Mouse (Mus musculus) heart, postnatal 25 days (tissue): ENCODE data around the gene Amacr. TPM values are rescaled to one million over a fixed set of nuclear protein-coding genes. Genes with fewer than 3 reads are reported as not detected.

Source experiments
- DNase-seq: peaks from one replicate; pipeline ENCODE4 v3.0.0; 2022; ENCODE audit warnings: low spot score
- intact Hi-C: fragments of 180-260 bp; cut with DNase I; formaldehyde crosslinking; loops from one replicate; pipeline ENCODE4 v1.15.1; 2025
- total RNA-seq, 2 experiments: library from RNA; stranded (reverse); gene quantifications; 2 replicates each; pipeline ENCODE4 v1.2.3; 2021

Gene Amacr
- total RNA-seq: 10 to 100 TPM; 31.2 to 32.7 TPM

GRCm38 (mm10) chr15:10981377-10982063 is at the start of gene Amacr:
TSS of gene Amacr (plus strand) at chr15:10981756.
- DNase-seq: peak; percentile 81

GRCm38 (mm10) chr15:10933930-10934329 is 47.6 kb upstream of the Amacr start:
- intact Hi-C loops: no loop called here
- DNase-seq: no peak

More at GRCm38 (mm10) chr15:10981377-10982063, at the start of gene Amacr:
- intact Hi-C loops: loop anchor here (5.0 to 10.0 kb wide), 2 partner anchors 59 to 497 kb away; partner anchors contain the start of genes Brix1 and Rad1

- intact Hi-C loops: no loop called here
- peak; percentile 45 for DNase-seq
Observed at GRCm38 (mm10) chr15:10940148-10941108, 41.1 kb upstream of the Amacr start.

GRCm38 (mm10) chr15:10941901-10942300 is 39.7 kb upstream of the Amacr start:
- intact Hi-C loops: no loop called here
- DNase-seq: no peak

GRCm38 (mm10) chr15:10947852-10948251 is 33.7 kb upstream of the Amacr start:
- DNase-seq: no peak
- intact Hi-C loops: no loop called here

- DNase-seq: no peak
Observed at GRCm38 (mm10) chr15:10951951-10952759, 29.4 kb upstream of the Amacr start, which contains the start of gene C1qtnf3. TSS of gene C1qtnf3 (plus strand) at chr15:10952332.

GRCm38 (mm10) chr15:10952760-10953305 is 28.7 kb upstream of the Amacr start:
- intact Hi-C loops: no loop called here
- no peak for DNase-seq

More at GRCm38 (mm10) chr15:10951951-10952759, 29.4 kb upstream of the Amacr start, which contains the start of gene C1qtnf3:
- intact Hi-C loops: no loop called here

GRCm38 (mm10) chr15:10953465-10953864 is 28.1 kb upstream of the Amacr start:
- no peak for DNase-seq
- intact Hi-C loops: no loop called here

- no peak for DNase-seq
- intact Hi-C loops: no loop called here
Observed at GRCm38 (mm10) chr15:10954381-10955016, 27.1 kb upstream of the Amacr start.

- intact Hi-C loops: no loop called here
- DNase-seq: no peak
Observed at GRCm38 (mm10) chr15:10955156-10955555, 26.4 kb upstream of the Amacr start.

GRCm38 (mm10) chr15:10956706-10957105 is 24.9 kb upstream of the Amacr start:
- no peak for DNase-seq
- intact Hi-C loops: no loop called here

GRCm38 (mm10) chr15:10959277-10960026 is 22.1 kb upstream of the Amacr start:
- intact Hi-C loops: no loop called here
- DNase-seq: no peak

GRCm38 (mm10) chr15:10960267-10960666 is 21.3 kb upstream of the Amacr start:
- no peak for DNase-seq
- intact Hi-C loops: no loop called here

- intact Hi-C loops: no loop called here
- DNase-seq: no peak
Observed at GRCm38 (mm10) chr15:10962601-10963000, 19.0 kb upstream of the Amacr start.

GRCm38 (mm10) chr15:10969439-10969838 is 12.1 kb upstream of the Amacr start:
- intact Hi-C loops: no loop called here
- DNase-seq: no peak

GRCm38 (mm10) chr15:10970777-10971176 is 10.8 kb upstream of the Amacr start:
- intact Hi-C loops: no loop called here
- no peak for DNase-seq

- intact Hi-C loops: no loop called here
- no peak for DNase-seq
Observed at GRCm38 (mm10) chr15:10977151-10977550, 4.4 kb upstream of the Amacr start.

- intact Hi-C loops: loop anchor here (5.0 to 10.0 kb wide), 2 partner anchors 58 to 496 kb away; partner anchors contain the start of genes Brix1 and Rad1
- DNase-seq: no peak
Observed at GRCm38 (mm10) chr15:10980712-10981111, 844 bp upstream of the Amacr start.
